Mouse (Mus musculus) E14TG2a.4 (cell line): ENCODE measurements around the gene Ddx58.

ENCODE experiments used
- CTCF ChIP-seq: conservative IDR thresholded peaks from 2 replicates; pipeline ENCODE4 v1.5.1; 2014; ENCODE audit warnings: low read length
- NANOG ChIP-seq: IDR thresholded peaks from 2 replicates; pipeline ENCODE4 v1.6.1; 2014; ENCODE audit warnings: borderline replicate concordance, low read length, mixed read lengths
- POU5F1 ChIP-seq: IDR thresholded peaks from 2 replicates; pipeline ENCODE4 v1.6.1; 2014; ENCODE audit warnings: low read length, borderline replicate concordance

DNA sequence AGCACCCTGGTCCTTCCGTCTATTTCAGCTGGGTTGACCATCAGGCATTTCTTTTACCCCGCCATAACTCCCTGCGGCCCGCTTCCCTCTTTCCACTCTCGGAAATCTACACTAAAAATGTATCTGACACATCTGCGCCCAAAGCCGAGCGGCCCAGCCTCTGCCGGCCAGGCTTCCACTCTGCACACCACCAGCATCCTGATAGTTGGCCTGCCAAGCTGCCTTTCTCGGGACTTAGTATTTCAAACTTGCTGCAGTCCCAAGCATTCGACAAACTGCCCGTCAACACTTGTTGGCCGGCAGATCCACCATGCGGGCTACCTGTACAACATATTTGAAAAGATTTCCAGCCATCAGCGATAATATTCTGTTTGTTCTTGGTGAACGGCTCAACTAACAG is 29.2 kb upstream of the Ddx58 start:
- TF ChIP-seq CTCF (no peak), NANOG (no peak), POU5F1 (no peak)
